Comparison of ENCODE assay signal across 8 mouse cellular contexts in genomic region chr11:102028087-102028816, GRCm38 (mm10). TPM values are rescaled to one million over a fixed set of nuclear protein-coding genes. Genes with fewer than 3 reads are reported as not detected.
DNase-seq lines count a peak whose midpoint lies in the region; ATAC-seq lines count a peak whose summit lies in the region.

Mpp3 (minus strand) TSS chr11:102028461.

- peaks cover 36% of the 10 kb centered on the region for H3K27me3 ChIP-seq in heart, embryonic 12.5 days (replicated peaks)
- no peaks in the 10 kb centered on the region for H3K27me3 ChIP-seq in limb, embryonic 12.5 days

- H3K9me3 ChIP-seq in heart, embryonic 12.5 days (replicated peaks) = no peaks in the 10 kb centered on the region
- no peaks in the 10 kb centered on the region for H3K9me3 ChIP-seq in limb, embryonic 12.5 days

- H3K4me1 ChIP-seq in heart, embryonic 12.5 days (replicated peaks) = peaks cover 24% of the 10 kb centered on the region
- peaks cover 21% of the 10 kb centered on the region for H3K4me1 ChIP-seq in limb, embryonic 12.5 days (replicated peaks)

- peak within 1 kb of the TSS; percentile 81 for H3K9ac ChIP-seq in heart, embryonic 12.5 days
- H3K9ac ChIP-seq in limb, embryonic 12.5 days (replicated peaks) = peak within 1 kb of the TSS; percentile 74

- intact Hi-C loops in gastrocnemius, postnatal 14 days (cut with DNase I; ENCODE audit: low total_unique reads) = no loop called here

- peak within 1 kb of the TSS; percentile 79 for H3K4me3 ChIP-seq in heart, embryonic 12.5 days
- peak within 1 kb of the TSS; percentile 60 for H3K4me3 ChIP-seq in limb, embryonic 12.5 days (replicated peaks)

- no peak for DNase-seq in heart, adult 18-20 months
- DNase-seq in adrenal gland, postnatal 25 days = no peak
- DNase-seq in gastrocnemius, postnatal 14 days = no peak
- no peak for DNase-seq in T-cell, adult 2 months (ENCODE audit: low spot score)
- DNase-seq in spleen, postnatal 4 days (ENCODE audit: low spot score in 2 of 2) = no peak
- DNase-seq in spleen, postnatal 36 days (ENCODE audit: low spot score in 2 of 2) = no peak

- no peak within 1 kb of the TSS for H3K27ac ChIP-seq in heart, embryonic 12.5 days (ENCODE audit: poor library complexity, severe bottlenecking)
- peak within 1 kb of the TSS; percentile 66 for H3K27ac ChIP-seq in limb, embryonic 12.5 days

- no peaks in the 10 kb centered on the region for H3K36me3 ChIP-seq in heart, embryonic 12.5 days
- H3K36me3 ChIP-seq in limb, embryonic 12.5 days = peaks cover 5% of the 10 kb centered on the region; the same call in 1 of the 2 replicates

- ATAC-seq in heart, embryonic 12.5 days (ENCODE audit: insufficient number of reproducible peaks, low FRiP score) = no peak
- no peak for ATAC-seq in limb, embryonic 12.5 days (ENCODE audit: insufficient number of reproducible peaks, insufficient read depth, low FRiP score, low TSS enrichment, low read depth)

- WGBS in heart, embryonic 12.5 days = 70% methylated on average over 6 of the region's 6 CpGs
- WGBS in limb, embryonic 12.5 days = 76% methylated on average over 6 of the region's 6 CpGs

- peak within 1 kb of the TSS; percentile 99 for H3K4me2 ChIP-seq in heart, embryonic 12.5 days
- peak within 1 kb of the TSS; percentile 90 for H3K4me2 ChIP-seq in limb, embryonic 12.5 days

RNA-seq across cellular contexts. Expression of gene Mpp3, which starts in this region (rescaled TPM):
- polyA plus RNA-seq in heart, embryonic 12.5 days (2016; fragmentation: Nextera tagmentation; extraction: Ambion mirVana) = 4.1 and 4.5 TPM in 2 replicates
- total RNA-seq in heart, adult 18-20 months (2021) = 1 to 10 TPM; 1.4 to 1.5 TPM
- 10.4 and 12.6 TPM in 2 replicates for total RNA-seq in adrenal gland, postnatal 25 days (2021)
- 10 to 100 TPM; 40.6 to 47.1 TPM for total RNA-seq in gastrocnemius, postnatal 14 days (2021)
- polyA plus RNA-seq in limb, embryonic 12.5 days (2016; fragmentation: Nextera tagmentation; extraction: Ambion mirVana) = 13.7 and 16.3 TPM in 2 replicates
